Mouse (Mus musculus): ENCODE measurements around the gene Olfr1211. TPM values are rescaled to one million over a fixed set of nuclear protein-coding genes. Genes with fewer than 3 reads are reported as not detected.

Gene Olfr1211
- polyA plus RNA-seq (2012; rRNA removed; ENCODE audit: low replicate concordance) = not detected in 2 replicates

DNA sequence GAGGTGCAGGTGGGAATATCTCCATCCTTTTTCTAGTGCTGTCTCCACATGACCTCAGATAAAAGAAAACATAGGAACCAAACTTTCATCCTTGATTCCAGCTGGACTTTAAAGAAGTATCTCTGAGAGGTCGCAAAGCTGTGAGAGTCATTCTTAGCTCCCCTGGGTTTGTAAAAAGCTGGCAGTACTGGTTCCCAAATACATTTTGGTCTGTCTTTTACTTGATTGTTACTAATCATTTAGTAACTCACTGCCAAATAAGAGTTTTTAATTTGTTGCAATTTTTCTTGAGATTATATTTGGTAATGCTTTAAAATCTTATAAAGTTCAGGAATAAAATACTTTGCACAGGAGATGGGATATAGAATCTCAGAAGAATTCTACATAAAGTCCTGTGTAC, at the start of gene Olfr1211:
Olfr1211 (minus strand) TSS at position 101 of the 400 bp plus-strand sequence.

DNA sequence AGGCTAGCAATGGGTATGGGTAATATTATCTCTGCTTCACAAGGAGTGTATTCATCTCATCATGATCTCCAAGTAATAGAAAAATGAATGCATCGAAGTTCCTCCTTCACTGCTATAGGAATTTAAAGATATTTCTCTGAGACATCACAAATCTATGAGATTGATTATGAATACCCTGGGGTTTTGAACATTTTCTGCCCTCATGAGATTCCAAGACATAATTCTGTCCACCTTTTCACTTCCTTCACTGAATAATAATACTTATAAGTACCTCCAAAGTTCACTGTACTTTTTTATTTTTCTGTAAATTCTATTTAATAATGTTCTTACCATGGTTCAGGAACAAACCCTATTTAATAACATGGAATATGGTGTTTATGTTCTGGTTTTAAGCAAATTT, 42.3 kb upstream of the Olfr1211 start, which contains the start of gene Gm13762:
Gm13762 (minus strand) TSS at position 101 of the 400 bp plus-strand sequence.

DNA sequence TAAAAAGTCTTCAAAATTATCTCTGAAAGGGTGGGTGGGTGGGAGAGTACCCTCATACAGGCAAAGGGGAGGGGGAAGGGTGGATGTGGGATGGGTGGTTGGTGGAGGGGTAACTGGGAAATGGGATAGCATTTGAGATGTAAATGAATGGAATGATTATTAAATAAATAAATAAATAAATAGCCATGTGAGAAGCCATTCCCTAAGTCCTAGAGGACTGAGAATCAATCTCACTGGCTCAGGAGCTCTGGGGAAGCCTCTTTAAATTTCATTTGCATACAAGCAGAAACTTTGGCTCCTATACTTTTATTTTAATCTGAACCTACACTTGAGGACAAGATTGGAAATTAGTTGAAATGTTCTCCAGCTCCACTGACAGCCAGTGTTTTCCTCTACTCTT, 15.8 kb upstream of the Olfr1211 start, which contains the start of gene Olfr1212:
Olfr1212 (plus strand) TSS at position 301 of the 400 bp plus-strand sequence.

DNA sequence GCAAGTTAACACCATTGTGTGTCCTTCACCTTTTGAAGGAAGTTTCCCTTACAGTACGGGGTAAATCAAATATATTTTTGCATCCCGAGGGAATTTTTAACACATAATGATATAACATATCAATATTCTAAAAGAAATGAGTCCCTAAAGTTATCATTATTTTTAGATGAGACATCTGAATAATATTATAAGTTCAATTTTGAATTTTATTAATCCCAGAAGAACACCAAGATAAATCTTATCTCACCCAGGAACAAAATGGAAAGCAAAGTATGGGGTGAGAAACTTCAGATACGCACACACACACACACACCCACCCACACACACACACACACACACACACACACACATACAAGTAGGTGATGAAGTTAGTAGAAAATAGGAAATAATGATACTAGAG, 22.9 kb downstream of the Olfr1211 start, which contains the start of gene Olfr1209:
Olfr1209 (minus strand) TSS at position 101 of the 400 bp plus-strand sequence.

DNA sequence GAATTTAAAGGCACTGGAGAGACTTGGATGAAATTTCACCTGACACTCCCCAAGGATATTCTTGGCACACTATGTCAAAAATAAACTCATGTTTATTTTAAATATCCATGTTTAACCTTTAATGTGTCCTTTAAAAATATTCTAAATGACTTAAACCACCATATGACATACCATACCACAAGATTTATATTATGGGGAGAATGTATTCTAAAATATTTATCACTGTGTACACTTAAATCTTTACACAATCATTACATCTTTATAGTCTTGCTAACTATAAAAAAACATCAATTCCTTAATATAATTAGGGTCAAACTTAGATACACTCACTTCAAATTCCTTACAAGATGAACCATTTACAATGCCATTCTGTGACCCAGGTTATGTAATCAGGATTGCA, 35.7 kb downstream of the Olfr1211 start, which contains the start of gene Olfr1208:
Olfr1208 (minus strand) TSS at position 101 of the 400 bp plus-strand sequence.

Other genes with a start within 250 kb of the Olfr1211 start
- not detected in 2 replicates for gene Olfr1195, start 248.9 kb downstream of the Olfr1211 start, polyA plus RNA-seq (2012; rRNA removed; ENCODE audit: low replicate concordance)
- gene Olfr1196, start 233.5 kb downstream of the Olfr1211 start, polyA plus RNA-seq (2012; rRNA removed; ENCODE audit: low replicate concordance) = not detected in 2 replicates
- gene Olfr1197, start 205.7 kb downstream of the Olfr1211 start, polyA plus RNA-seq (2012; rRNA removed; ENCODE audit: low replicate concordance) = not detected in 2 replicates
- not detected in 2 replicates for gene Olfr1198, start 186.7 kb downstream of the Olfr1211 start, polyA plus RNA-seq (2012; rRNA removed; ENCODE audit: low replicate concordance)
- not detected in 2 replicates for gene Olfr1199, start 177.6 kb downstream of the Olfr1211 start, polyA plus RNA-seq (2012; rRNA removed; ENCODE audit: low replicate concordance)
- not detected in 2 replicates for gene Olfr1200, start 167.6 kb downstream of the Olfr1211 start, polyA plus RNA-seq (2012; rRNA removed; ENCODE audit: low replicate concordance)
- not detected in 2 replicates for gene Olfr1201, start 145.1 kb downstream of the Olfr1211 start, polyA plus RNA-seq (2012; rRNA removed; ENCODE audit: low replicate concordance)
- not detected in 2 replicates for gene Olfr1202, start 123.6 kb downstream of the Olfr1211 start, polyA plus RNA-seq (2012; rRNA removed; ENCODE audit: low replicate concordance)
- not detected in 2 replicates for gene Olfr1205, start 108.4 kb downstream of the Olfr1211 start, polyA plus RNA-seq (2012; rRNA removed; ENCODE audit: low replicate concordance)
- not detected in 2 replicates for gene Olfr1204, start 88.8 kb downstream of the Olfr1211 start, polyA plus RNA-seq (2012; rRNA removed; ENCODE audit: low replicate concordance)
- gene Olfr1206, start 74.9 kb downstream of the Olfr1211 start, polyA plus RNA-seq (2012; rRNA removed; ENCODE audit: low replicate concordance) = not detected in 2 replicates
- not detected in 2 replicates for gene Olfr1208, start 35.8 kb downstream of the Olfr1211 start, polyA plus RNA-seq (2012; rRNA removed; ENCODE audit: low replicate concordance)
- gene Olfr1209, start 23.0 kb downstream of the Olfr1211 start, polyA plus RNA-seq (2012; rRNA removed; ENCODE audit: low replicate concordance) = not detected in 2 replicates
- gene Olfr1212, start 15.9 kb upstream of the Olfr1211 start, polyA plus RNA-seq (2012; rRNA removed; ENCODE audit: low replicate concordance) = not detected in 2 replicates
- gene Gm13762, start 42.2 kb upstream of the Olfr1211 start, polyA plus RNA-seq (2012; rRNA removed; ENCODE audit: low replicate concordance) = not detected in 2 replicates
- not detected in 2 replicates for gene Olfr1214, start 54.5 kb upstream of the Olfr1211 start, polyA plus RNA-seq (2012; rRNA removed; ENCODE audit: low replicate concordance)
- gene Olfr1215, start 68.9 kb upstream of the Olfr1211 start, polyA plus RNA-seq (2012; rRNA removed; ENCODE audit: low replicate concordance) = not detected in 2 replicates
- gene Olfr1216, start 80.2 kb upstream of the Olfr1211 start, polyA plus RNA-seq (2012; rRNA removed; ENCODE audit: low replicate concordance) = not detected in 2 replicates
- not detected in 2 replicates for gene Olfr1217, start 94.0 kb upstream of the Olfr1211 start, polyA plus RNA-seq (2012; rRNA removed; ENCODE audit: low replicate concordance)
- gene Olfr1218, start 123.1 kb upstream of the Olfr1211 start, polyA plus RNA-seq (2012; rRNA removed; ENCODE audit: low replicate concordance) = not detected in 2 replicates
- not detected in 2 replicates for gene Olfr1219, start 145.4 kb upstream of the Olfr1211 start, polyA plus RNA-seq (2012; rRNA removed; ENCODE audit: low replicate concordance)
- gene Olfr1220, start 168.7 kb upstream of the Olfr1211 start, polyA plus RNA-seq (2012; rRNA removed; ENCODE audit: low replicate concordance) = not detected in 2 replicates
- gene Olfr1221, start 179.2 kb upstream of the Olfr1211 start, polyA plus RNA-seq (2012; rRNA removed; ENCODE audit: low replicate concordance) = not detected in 2 replicates
- gene Olfr1222, start 194.9 kb upstream of the Olfr1211 start, polyA plus RNA-seq (2012; rRNA removed; ENCODE audit: low replicate concordance) = not detected in 2 replicates
- gene Olfr1223, start 213.4 kb upstream of the Olfr1211 start, polyA plus RNA-seq (2012; rRNA removed; ENCODE audit: low replicate concordance) = not detected in 2 replicates
- gene Olfr1224-ps1, start 226.0 kb upstream of the Olfr1211 start, polyA plus RNA-seq (2012; rRNA removed; ENCODE audit: low replicate concordance) = not detected in 2 replicates
- not detected in 2 replicates for gene Olfr1225, start 236.6 kb upstream of the Olfr1211 start, polyA plus RNA-seq (2012; rRNA removed; ENCODE audit: low replicate concordance)

Data from subcutaneous adipose tissue, adult 2 months (tissue).